Mouse (Mus musculus): Measurements from ENCODE around the gene Fut1.

The Fut1 gene

DNA sequence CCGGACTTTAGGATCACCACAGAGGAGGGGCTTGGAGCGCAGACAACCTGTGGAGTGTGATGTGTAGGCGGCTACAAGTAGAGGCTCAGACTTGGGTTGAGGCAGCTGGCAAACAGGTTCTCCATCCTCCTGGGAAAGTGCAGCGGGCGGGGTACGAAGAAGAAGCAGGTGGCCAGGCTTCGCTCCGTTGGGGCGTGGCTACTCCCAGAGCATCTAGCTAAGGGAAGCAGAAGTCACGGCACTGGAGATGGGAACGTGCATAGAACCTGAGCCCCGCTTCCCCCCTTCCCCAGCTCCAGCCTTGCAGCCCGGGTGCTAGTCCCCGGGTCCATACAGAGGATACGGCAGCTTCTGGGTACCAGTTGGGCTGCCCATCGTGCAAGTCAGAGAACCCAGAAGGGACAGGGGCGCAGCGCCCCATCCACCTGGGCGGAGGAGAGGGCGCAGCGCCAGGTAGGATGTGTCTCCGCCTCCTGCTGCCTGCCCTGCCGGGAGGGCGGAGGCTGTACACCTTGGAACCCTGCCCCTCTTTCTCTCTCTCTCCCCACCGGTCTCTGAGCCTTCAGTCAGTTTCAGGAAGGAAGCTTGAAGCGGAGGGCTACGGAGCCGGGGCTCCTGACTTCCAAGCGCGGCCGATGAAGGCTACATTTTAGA is at the start of gene Fut1:
Fut1 (plus strand) TSS at position 248 of the 654 bp plus-strand sequence.
- no peak for DNase-seq (ENCODE audit: low read depth, low spot score)

DNA sequence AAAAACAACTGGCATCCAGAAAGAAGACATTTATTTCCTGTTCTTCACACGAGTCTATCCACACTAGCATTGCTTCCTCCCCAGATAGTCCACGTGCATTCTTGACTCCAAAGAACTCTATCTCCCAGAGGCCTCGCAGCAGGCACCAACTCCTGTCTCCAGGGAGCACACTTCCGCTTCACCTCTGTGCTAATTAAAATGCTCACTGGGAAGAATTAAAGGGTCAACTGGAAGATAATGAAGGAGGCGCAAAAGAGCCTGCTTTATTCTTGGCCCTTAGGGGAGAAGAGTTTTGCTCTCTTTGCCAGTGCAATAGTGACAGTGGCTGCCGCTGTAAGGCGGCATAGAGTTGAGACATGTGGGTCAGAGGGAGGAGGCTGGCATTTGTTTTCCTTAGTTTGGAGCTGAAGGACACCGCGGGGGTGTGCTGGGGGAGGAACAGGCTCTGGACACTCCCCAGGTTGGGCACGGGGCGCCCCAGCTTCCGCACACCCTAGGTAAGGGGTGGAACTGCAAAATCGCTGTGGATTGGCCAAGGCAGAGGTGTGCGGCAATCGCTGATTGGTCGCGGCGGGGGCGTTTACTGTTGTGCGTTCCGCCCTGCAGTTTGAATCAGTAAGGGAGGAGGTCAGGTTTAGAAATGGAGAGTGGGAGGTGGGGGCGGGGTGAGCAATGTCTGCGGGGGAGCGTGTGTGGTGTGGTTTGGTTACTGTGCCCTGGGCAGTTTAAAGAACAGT is 49.1 kb upstream of the Fut1 start:
- DNase-seq (ENCODE audit: low read depth, low spot score), result peak; percentile 83

DNA sequence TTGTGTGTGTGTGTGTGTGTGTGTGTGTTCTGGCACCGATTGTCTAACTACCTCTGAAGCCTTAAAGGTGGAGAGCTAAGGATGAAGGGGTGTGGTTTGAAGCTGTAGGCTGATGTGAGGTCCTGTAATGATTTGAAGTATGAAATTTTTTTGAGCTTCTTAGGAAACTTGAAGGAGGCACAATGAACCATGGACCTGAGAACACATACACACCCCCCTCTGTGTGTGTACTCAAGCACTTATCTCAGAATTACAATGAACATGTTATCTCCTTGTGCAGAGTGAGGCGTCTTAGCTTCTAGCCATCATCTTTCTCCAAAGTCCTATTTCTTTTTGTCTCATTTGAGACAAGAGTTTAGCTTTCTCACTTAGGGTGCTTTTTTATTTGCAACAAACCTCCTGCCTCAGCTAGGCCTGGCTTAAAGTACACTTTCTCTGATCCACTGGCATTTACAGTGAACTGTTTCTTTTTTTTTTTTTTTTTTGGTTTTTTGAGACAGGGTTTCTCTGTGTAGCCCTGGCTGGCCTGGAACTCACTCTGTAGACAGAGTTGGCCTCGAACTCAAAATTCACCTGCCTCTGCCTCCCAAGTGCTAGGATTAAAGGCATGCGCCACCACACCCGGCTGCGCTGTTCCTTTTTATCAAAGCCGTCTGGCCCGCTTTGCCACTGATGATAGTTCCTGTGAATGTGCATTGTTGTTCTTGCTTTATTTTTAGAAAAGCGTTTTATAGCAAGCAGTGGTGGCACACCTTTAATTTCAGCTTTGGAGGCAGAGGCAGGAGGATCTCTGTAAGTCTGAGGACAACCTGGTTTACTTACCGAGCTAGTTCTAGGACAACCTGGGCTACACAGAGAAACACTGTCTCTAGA is 48.3 kb upstream of the Fut1 start:
- DNase-seq (ENCODE audit: low read depth, low spot score), result no peak

DNA sequence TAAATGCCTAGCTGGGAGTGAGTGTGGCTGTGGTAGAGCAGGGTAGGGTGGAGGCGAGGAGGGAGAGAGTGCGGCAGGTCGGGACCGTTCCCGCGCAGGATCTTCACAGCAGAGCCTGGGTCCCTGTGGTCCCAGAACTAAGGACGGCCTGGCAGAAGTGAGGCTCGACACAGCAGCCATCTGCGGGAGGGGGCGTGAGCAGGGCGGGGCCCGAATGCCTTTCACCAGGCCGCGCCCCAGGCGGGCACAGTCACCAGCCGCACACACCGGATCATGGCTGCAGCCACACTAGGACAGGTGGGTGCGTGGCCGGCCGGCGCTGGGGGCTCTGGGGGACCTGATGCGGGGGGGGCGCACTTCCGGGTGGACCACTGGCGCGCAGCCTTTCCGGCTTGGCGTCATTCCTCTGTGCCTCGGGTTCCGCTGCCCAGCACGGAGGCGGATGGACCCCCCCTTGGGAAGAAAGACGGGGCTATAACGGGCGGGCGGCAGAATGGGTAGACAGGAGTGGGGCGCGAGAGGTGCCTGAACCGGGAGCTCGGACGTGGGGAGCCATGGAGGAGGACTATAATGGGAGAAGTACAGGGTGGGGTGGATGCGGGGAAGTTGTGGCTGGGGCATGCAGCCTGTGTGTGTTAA is 46.9 kb upstream of the Fut1 start, which contains the start of gene Bcat2:
Bcat2 (plus strand) TSS at position 51 of the 639 bp plus-strand sequence.
- DNase-seq (ENCODE audit: low read depth, low spot score), result peak; percentile 63

- no peak for DNase-seq (ENCODE audit: low read depth, low spot score)
These were observed 45.1 kb upstream of the Fut1 start for GRCm38 (mm10) chr7:45571966-45572365.

GRCm38 (mm10) chr7:45573954-45574353 is 43.1 kb upstream of the Fut1 start:
- no peak for DNase-seq (ENCODE audit: low read depth, low spot score)

DNA sequence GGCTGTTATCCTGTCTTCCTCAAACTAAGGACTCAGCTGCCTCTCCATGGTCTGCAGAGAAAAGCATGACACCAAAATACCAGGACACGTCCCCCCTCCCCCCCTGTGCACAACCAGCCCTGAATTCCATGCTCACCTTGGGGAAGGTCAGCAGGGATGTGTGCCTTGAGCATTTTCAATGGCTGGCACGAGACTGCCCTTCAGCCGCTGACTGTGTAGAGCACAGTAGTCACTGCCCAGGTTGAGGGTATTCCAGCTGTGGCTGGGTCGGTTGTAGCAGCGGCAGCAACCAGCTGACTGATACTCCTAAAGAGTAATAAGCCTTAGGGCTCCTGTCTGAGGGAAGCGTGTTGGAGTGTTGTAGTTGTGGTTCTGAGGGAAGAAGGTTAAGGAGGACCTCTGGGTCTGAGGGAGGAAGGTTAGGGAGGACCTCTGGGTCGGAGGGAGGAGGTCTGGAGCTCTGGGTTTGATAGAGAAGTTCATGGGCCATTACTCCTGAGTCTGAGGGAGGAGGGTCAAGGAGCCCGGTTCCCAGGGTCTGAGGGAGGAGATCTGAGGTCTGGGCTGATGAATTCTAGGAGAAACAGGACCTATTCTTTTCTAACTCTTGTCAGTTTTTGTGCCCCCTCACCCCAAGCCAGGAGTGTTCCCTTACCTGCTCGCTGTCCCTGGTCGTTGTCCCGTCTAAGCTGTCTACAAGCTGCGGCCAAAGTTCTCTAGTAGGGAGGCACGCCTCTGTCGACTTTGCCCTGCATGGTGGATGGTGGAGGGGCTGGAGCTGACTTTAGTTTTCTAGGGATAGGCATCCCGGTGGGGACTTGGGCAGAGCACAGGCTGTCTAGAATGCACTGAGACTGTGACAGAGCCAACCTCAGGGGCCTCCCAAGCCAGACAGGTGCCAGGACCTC is 42.4 kb upstream of the Fut1 start:
- DNase-seq (ENCODE audit: low read depth, low spot score), result no peak

GRCm38 (mm10) chr7:45585923-45586322 is 31.2 kb upstream of the Fut1 start:
- no peak for DNase-seq (ENCODE audit: low read depth, low spot score)

DNA sequence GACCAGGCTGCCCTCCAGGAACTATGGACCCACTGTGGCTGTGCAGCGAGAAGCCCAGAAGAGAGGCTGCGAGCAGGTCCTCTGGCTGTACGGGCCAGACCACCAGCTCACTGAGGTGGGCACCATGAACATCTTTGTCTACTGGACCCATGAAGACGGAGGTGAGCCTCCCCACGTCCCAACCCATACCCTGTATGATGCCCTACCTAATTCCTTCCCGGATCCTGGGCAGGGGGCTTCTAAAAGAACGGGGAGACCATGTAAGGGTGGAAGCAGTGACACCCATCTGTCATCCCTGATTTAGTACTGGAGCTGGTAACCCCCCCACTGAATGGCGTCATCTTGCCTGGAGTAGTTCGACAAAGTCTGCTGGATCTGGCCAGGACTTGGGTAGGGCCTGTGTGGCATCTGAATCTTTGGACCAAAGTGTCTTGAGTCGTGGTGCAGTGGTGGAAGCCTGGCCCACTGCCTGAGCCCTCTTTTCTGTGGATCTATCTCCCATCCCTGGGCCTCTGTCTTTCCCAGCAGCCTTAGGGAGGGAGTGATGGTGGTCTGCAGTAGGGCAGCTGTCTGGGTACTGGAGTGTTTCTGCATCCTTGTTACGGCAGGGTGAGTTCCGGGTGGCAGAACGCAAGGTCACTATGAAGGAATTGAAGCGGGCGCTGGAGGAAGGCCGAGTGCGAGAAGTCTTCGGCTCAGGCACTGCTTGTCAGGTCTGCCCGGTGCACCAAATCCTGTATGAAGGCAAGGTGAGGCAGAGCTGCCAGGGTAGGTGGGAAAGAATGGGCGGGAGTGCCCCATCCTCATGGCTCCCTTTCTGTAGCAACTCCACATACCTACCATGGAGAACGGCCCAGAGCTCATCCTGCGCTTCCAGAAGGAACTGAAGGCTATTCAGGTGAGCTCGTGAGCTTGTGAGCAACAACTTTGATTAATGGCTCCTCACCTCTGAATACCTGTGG is 29.2 kb upstream of the Fut1 start:
- no peak for DNase-seq (ENCODE audit: low read depth, low spot score)

DNA sequence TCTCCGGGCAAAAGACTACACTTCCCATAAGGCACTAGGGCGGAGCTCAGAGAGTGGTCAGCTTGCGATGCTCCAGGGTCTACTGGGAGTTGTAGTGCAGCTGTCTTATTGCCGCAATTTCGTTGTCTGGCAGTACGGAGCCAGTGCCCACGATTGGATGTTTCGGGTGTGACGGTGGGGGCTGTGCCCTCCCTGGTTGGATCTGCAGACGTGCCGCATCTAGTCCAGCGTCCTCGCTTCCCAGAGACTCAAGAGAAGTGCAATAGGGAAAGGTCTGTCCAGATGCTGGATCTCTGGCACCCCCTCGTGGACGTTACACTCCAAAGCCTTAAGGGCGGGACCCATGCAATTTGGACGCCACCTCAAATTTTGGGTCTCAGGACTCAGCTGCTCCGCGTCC is 27.9 kb upstream of the Fut1 start:
- DNase-seq (ENCODE audit: low read depth, low spot score), result peak; percentile 97

DNA sequence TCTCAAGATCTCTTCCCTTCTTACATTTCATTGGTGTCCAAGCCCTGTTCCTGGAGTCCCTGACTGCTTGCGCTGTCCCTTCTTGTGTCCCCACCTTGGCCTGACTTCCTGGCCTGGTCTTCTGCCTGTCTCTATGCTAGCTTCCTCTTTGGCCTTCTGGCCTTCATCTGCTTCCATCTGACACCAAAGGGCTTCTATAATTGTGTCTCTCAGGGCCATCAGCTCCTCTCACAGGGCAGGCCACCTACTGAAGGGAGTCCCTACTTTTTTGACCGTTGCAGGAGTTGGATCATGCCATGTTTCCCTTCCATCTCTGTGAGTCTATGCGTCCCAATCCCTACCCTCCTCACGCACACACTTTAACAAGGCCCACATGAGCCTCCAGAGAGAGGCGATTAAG is 27.2 kb upstream of the Fut1 start:
- DNase-seq (ENCODE audit: low read depth, low spot score), result no peak

DNA sequence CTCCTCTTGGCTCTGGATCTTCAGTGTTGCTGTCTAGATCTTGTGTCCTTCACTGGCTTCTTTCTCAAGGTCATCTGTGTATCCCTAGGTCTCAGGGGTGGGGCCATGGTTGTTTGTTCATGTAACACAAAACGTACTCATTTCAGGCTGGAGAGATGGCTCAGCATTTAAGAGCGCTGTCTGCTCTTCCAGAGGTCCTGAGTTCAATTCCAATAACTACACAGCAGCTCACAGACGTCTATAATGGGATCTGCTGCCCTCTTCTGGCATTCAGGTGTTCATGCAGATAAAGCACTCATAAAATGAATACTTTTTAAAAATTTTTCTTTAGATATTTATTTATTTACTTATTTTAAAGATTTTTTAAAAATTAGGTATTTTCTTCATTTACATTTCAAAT is 26.2 kb upstream of the Fut1 start:
- peak; percentile 51 for DNase-seq (ENCODE audit: low read depth, low spot score)

DNA sequence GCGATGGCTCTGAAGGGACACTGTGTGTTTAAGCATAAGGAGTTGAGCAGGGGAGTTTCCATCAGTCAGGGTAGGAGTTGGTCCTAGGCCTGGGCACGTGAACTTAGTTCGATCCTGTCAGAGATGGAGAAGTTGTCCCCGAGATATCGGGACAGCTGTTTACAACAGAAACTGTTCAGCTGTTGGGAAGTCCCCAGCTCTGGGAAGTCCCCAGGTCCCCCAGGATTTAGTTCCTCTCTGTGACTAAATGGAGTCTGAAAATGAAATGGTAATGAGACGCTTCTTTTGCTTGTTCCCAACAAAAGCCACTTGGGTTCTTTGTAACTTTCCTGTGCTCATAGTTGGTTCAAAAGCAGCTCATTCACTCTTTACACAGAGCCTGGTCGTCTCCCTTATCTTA is 25.2 kb upstream of the Fut1 start:
- DNase-seq (ENCODE audit: low read depth, low spot score), result no peak

- DNase-seq (ENCODE audit: low read depth, low spot score), result peak; percentile 88
These were observed 23.8 kb upstream of the Fut1 start for GRCm38 (mm10) chr7:45593118-45593815.

- DNase-seq (ENCODE audit: low read depth, low spot score), result no peak
These were observed 21.9 kb upstream of the Fut1 start for GRCm38 (mm10) chr7:45595176-45595575.

DNA sequence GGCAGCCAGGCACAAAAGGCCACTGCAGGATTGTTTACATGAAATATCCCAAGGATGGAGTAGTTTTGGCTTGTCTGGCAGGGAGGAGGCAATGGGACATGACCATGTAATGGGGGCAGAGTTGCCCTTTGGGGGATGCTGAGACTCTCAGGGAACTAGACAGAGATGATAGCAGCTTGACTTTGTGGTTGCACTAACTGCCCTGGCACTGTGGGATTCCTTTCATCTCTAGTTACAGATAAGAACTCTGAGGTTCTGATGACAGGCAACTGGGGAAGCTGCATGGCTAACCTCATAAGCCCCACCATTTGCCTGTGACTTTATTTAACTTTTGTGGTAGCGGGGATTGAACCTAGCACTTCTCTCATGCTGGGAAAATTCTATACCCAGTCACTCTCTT is 21.0 kb upstream of the Fut1 start:
- DNase-seq (ENCODE audit: low read depth, low spot score), result no peak

DNA sequence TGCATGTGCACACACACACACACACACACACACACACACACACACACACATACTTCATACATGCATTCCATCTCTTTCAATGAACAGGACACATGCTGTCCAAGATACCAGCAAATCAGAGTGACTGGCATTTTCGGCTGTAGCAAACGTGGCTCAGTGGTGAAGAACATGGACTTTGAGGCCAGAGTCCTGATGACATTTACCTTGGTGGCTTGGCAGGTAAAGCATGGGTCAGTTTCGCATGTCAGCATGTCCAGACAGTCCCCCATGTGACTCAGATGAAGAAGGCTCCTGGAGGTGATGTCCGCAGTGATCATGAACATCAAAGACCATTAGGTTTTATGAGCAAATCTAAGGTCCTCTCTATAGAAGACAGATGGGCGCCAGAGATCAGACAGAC is 20.1 kb upstream of the Fut1 start:
- no peak for DNase-seq (ENCODE audit: low read depth, low spot score)

DNA sequence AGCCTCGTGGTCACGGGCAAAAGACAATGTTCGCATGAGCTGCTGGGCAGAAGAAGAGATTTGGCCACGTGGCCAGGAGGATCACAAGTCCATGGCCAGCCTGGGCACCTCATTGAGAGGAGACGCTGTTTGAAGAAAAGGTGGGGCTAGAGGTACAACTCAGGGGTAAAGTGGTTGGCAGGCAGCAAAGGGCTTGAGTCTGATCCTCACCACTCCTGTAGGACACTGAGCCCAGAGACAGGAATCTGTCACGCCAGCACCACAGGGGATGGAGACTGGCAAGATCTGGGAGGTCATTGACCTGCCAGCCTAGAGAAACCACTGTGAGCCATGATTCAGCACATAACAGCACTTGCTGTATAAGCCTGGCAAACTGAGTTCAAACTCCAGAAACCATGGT is 19.6 kb upstream of the Fut1 start:
- no peak for DNase-seq (ENCODE audit: low read depth, low spot score)
